Mouse (Mus musculus): ENCODE data around the gene Pacrg.

DNA sequence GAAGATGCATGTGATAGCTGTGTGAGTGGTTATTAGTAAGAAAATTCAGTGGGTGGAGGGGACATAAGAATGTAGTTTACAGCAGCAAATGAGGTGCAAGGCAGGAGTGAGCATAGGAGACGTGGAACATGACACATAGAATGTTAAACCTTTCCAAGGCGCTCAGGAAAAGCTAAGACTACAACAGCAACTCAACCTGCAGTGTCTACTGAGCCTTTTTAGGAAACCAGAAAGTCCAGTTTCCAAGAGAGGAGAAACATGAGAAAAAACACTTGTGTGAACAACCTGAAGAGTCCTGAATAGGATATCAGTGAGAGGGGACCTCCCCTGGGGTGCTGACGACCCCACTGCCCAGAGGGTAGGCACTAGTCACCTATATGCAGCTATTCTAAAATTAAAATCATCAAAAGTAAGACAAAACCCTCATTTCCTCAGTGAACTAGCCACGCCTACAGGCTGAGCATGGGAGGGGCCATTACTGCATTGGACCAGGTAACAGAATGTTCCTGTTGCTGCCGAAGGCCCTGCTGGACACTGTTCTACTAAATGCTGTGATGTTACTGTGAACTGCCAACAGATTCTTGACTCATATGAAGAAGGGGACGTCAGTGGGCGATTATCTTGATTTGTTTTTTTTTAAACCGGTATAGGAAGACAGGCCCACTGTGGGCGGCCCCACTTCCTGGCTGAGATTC is 370.1 kb downstream of the Pacrg start:
- TF ChIP-seq CTCF (IDR thresholded peaks at IDR 0.05; ENCODE audit: control insufficient read depth, insufficient read depth, insufficient replicate concordance, low read depth, low read length) (no peak), POLR2A (IDR thresholded peaks at IDR 0.05; ENCODE audit: control insufficient read depth, low read depth, low read length) (no peak)
